Mouse (Mus musculus) heart, adult 9 months (tissue): ENCODE results near the gene Reck.

ENCODE experiments used
- DNase-seq, 2 experiments: peaks; one replicate each; pipeline ENCODE4 v3.0.0; 2022; ENCODE audit warnings: low spot score in 2 of 2

The Reck gene

GRCm38 (mm10) chr4:43875160-43875918, at the start of gene Reck:
Gene Reck, plus strand, starts transcription at chr4:43875530.
- peak; percentile 84 to 87 for DNase-seq

- DNase-seq, result no peak
These were observed 46.5 kb upstream of the Reck start for GRCm38 (mm10) chr4:43828806-43829205.

GRCm38 (mm10) chr4:43832031-43832430, 43.3 kb upstream of the Reck start:
- no peak for DNase-seq

GRCm38 (mm10) chr4:43833752-43834151, 41.6 kb upstream of the Reck start:
- no peak for DNase-seq

- no peak for DNase-seq
These were observed 40.6 kb upstream of the Reck start for GRCm38 (mm10) chr4:43834749-43835148.

GRCm38 (mm10) chr4:43838326-43838725, 37.0 kb upstream of the Reck start:
- no peak for DNase-seq

- no peak for DNase-seq
These were observed 35.2 kb upstream of the Reck start, which contains the start of gene Olfr157 for GRCm38 (mm10) chr4:43840101-43840500. Gene Olfr157, minus strand, starts transcription at chr4:43840201.

- DNase-seq, result no peak
These were observed 24.1 kb upstream of the Reck start, which contains the start of gene Olfr155 for GRCm38 (mm10) chr4:43851265-43851664. Gene Olfr155, plus strand, starts transcription at chr4:43851565.

GRCm38 (mm10) chr4:43854101-43854500, 21.2 kb upstream of the Reck start:
- no peak for DNase-seq

GRCm38 (mm10) chr4:43859886-43860285, 15.4 kb upstream of the Reck start:
- no peak for DNase-seq

GRCm38 (mm10) chr4:43860744-43861519, 14.4 kb upstream of the Reck start:
- DNase-seq, result peak; percentile 24 to 54

- DNase-seq, result no peak
These were observed 12.0 kb upstream of the Reck start for GRCm38 (mm10) chr4:43863298-43863697.

GRCm38 (mm10) chr4:43869821-43870220, 5.5 kb upstream of the Reck start:
- DNase-seq, result no peak

GRCm38 (mm10) chr4:43874501-43874900, 829 bp upstream of the Reck start:
- no peak for DNase-seq

GRCm38 (mm10) chr4:43875919-43876411, 635 bp downstream of the Reck start:
- DNase-seq, result peak; percentile 10 to 12

GRCm38 (mm10) chr4:43877230-43877629, 1.9 kb downstream of the Reck start:
- DNase-seq, result no peak

GRCm38 (mm10) chr4:43878121-43878776, 2.9 kb downstream of the Reck start:
- peak; percentile 21 to 23 for DNase-seq

GRCm38 (mm10) chr4:43879566-43879965, 4.2 kb downstream of the Reck start:
- DNase-seq, result no peak

- DNase-seq, result no peak
These were observed 8.9 kb downstream of the Reck start for GRCm38 (mm10) chr4:43884196-43884595.

- DNase-seq, result no peak
These were observed 15.9 kb downstream of the Reck start for GRCm38 (mm10) chr4:43891247-43891646.

GRCm38 (mm10) chr4:43897209-43897608, 21.9 kb downstream of the Reck start:
- DNase-seq, result no peak

GRCm38 (mm10) chr4:43899197-43899596, 23.9 kb downstream of the Reck start:
- DNase-seq, result no peak
